Mouse (Mus musculus) heart, embryonic 10.5 days (tissue): ENCODE results near the gene Gm5148. TPM values are rescaled to one million over a fixed set of nuclear protein-coding genes. Genes with fewer than 3 reads are reported as not detected.
A peak's percentile ranks its signal among the peaks of the same experiment; 100 is the strongest.

Source experiments
- DNase-seq: peaks from one replicate; pipeline ENCODE4 v3.0.0-alpha.2; 2017; ENCODE audit warnings: low spot score
- H3K27ac ChIP-seq: fragments of 300-500 bp; sonication (generic); 2 replicates; pipeline ENCODE4 v1.5.1; 2016; ENCODE audit warnings: mild to moderate bottlenecking
- H3K27me3 ChIP-seq: fragments of 300-500 bp; sonication (generic); 2 replicates; pipeline ENCODE4 v1.6.1; 2016; ENCODE audit warnings: mild to moderate bottlenecking; ENCODE audit not compliant: poor library complexity, insufficient read depth, severe bottlenecking
- H3K36me3 ChIP-seq: fragments of 300-500 bp; sonication (generic); 2 replicates; pipeline ENCODE4 v1.6.1; 2016; ENCODE audit warnings: mild to moderate bottlenecking, moderate library complexity
- H3K4me1 ChIP-seq: fragments of 300-500 bp; sonication (generic); 2 replicates; pipeline ENCODE4 v1.6.1; 2016; ENCODE audit warnings: mild to moderate bottlenecking
- H3K4me3 ChIP-seq: fragments of 300-500 bp; sonication (generic); 2 replicates; pipeline ENCODE4 v1.5.1; 2016; ENCODE audit warnings: mild to moderate bottlenecking, moderate library complexity
- H3K9me3 ChIP-seq: fragments of 300-500 bp; sonication (generic); 2 replicates; pipeline ENCODE4 v1.6.1; 2016; ENCODE audit warnings: mild to moderate bottlenecking, moderate library complexity
- WGBS: fragments of 180-500 bp; shearing (Covaris S2); methylation state at CpG from one replicate; pipeline ENCODE4 v1.1.7; 2016; 5-methylcytosine and 5-hydroxymethylcytosine counted together
- polyA plus RNA-seq: library from polyadenylated mRNA; unstranded; fragments of >200 nt; fragmentation: Nextera tagmentation; extraction: Ambion mirVana; gene quantifications from 2 replicates; pipeline ENCODE4 v1.2.1, GENCODE M21; 2016

Gene Gm5148
- polyA plus RNA-seq, 1 experiment from 2014 or later, result 2.0 TPM

DNA sequence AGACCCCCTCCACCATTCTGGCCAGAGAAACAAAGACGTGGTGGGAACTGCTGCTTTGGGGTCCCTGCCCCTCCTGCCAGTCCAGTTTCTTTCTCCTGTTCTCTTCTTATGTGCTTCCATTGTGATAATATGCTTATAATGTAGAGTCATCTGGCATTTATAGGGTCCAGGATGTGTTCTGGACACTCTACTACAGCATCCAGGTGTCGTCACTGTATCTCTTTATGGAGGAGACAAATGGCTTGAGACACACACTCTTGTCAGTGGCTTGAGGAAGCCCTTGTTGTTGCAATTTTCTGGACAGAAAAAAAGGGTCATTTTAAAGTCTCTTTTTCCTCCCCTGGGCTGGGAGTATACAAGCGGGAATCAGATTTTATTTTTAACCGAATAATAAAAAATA lies 33.3 kb upstream of the Gm5148 start:
- Histone ChIP-seq H3K27ac (0 out of 2 replicates have a peak overlapping the region, but pooled peaks have one; percentile 73), H3K9me3 (0 out of 2 replicates have a peak, but pooled peaks cover 3% of the 10 kb centered on the region), H3K27me3 (no peaks in the 10 kb centered on the region), H3K4me1 (peaks cover 15% of the 10 kb centered on the region), H3K36me3 (no peaks in the 10 kb centered on the region), H3K4me3 (peak overlapping the region; percentile 48)
- DNase-seq, result no peak
- WGBS, result 21% methylated on average over 4 of the region's 4 CpGs

GRCm38 (mm10) chr3:37756005-37756404 lies 31.7 kb upstream of the Gm5148 start:
- Histone ChIP-seq H3K4me1 (peaks cover 15% of the 10 kb centered on the region), H3K36me3 (no peaks in the 10 kb centered on the region), H3K9me3 (0 out of 2 replicates have a peak, but pooled peaks cover 3% of the 10 kb centered on the region), H3K4me3 (no peak overlapping the region), H3K27me3 (no peaks in the 10 kb centered on the region), H3K27ac (no peak overlapping the region)
- 67% methylated on average over 2 of the region's 2 CpGs for WGBS
- DNase-seq, result no peak

DNA sequence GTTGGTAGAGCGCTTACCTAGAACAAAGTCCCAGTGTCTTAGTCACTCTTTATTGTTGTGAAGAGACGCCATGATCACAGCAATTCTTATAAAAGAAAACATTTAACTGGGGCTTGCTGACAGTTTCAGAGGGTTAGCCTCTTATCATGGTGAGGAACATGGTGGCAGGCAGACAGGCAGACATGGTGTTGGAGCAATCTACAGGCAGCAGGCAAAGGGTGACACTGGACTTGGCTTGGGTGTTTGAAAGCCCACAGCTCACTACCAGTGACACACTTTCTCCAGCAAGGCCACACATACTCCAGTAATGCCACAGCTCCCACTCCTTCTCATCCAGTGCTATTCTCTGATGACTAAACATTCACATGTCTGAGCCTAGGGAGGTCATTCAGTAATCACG lies 30.3 kb upstream of the Gm5148 start:
- DNase-seq, result no peak
- Histone ChIP-seq H3K36me3 (no peaks in the 10 kb centered on the region), H3K9me3 (0 out of 2 replicates have a peak, but pooled peaks cover 3% of the 10 kb centered on the region), H3K27me3 (no peaks in the 10 kb centered on the region), H3K4me3 (no peak overlapping the region), H3K27ac (no peak overlapping the region), H3K4me1 (peaks cover 15% of the 10 kb centered on the region)
- 88% methylated on average over 3 of the region's 3 CpGs for WGBS

DNA sequence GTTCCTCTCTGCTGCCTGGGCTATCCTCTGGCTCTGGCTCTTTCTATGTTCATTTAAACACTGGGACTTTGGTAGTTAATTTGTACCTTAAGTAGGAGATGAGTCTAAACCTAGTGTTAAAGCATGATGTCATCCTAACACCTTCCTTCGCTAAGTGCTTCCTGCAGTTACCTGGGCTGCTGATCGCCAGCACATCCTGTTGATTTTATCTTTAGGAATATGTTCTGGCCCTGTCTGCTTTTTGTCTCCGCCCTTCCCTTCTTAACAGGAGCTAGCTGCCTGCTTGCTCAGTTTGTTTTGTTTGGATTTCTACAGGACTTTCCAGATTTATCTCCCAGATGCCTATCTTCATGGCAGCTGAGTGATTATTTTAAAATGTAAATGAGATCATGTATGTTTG lies 28.9 kb upstream of the Gm5148 start:
- Histone ChIP-seq H3K9me3 (no peaks in the 10 kb centered on the region), H3K4me1 (peaks cover 9% of the 10 kb centered on the region), H3K27me3 (no peaks in the 10 kb centered on the region), H3K4me3 (no peak overlapping the region), H3K36me3 (no peaks in the 10 kb centered on the region), H3K27ac (no peak overlapping the region)
- WGBS, result 72% methylated on average over 3 of the region's 3 CpGs
- DNase-seq, result no peak

- Histone ChIP-seq H3K27me3 (no peaks in the 10 kb centered on the region), H3K4me3 (no peak overlapping the region), H3K4me1 (no peaks in the 10 kb centered on the region), H3K9me3 (no peaks in the 10 kb centered on the region), H3K27ac (peak overlapping the region; percentile 29; the same call in 1 of the 2 replicates), H3K36me3 (no peaks in the 10 kb centered on the region)
- WGBS, result 85% methylated on average over 16 of the region's 16 CpGs
- DNase-seq, result no peak
Measured at GRCm38 (mm10) chr3:37748002-37748733, 23.9 kb upstream of the Gm5148 start.

GRCm38 (mm10) chr3:37747258-37748001 lies 23.1 kb upstream of the Gm5148 start:
- Histone ChIP-seq H3K4me3 (no peak overlapping the region), H3K36me3 (no peaks in the 10 kb centered on the region), H3K27ac (no peak overlapping the region), H3K9me3 (no peaks in the 10 kb centered on the region), H3K4me1 (no peaks in the 10 kb centered on the region), H3K27me3 (no peaks in the 10 kb centered on the region)
- whole genome bisulfite sequencing, result 80% methylated on average over 9 of the region's 9 CpGs
- DNase-seq, result no peak

DNA sequence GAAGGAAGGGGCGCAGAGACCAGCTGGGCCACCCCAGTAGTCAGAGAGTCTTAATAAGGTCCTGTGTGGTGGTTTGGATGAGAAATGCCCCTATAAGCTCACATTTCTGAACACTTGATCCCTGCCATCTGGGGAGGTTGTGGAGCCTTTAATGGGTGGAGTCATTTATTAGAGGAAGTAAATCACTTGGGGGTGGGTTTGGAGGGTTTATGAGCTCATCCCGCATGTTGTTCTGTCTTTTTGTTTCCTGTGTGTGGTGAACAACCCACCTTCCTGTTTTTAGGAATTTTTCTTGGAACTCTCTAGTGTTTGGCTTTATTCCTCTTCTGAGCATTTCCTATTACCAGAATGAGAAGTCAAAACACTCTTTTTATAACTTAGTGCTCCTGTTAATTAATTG lies 19.8 kb upstream of the Gm5148 start:
- Histone ChIP-seq H3K4me1 (no peaks in the 10 kb centered on the region), H3K9me3 (no peaks in the 10 kb centered on the region), H3K4me3 (no peak overlapping the region), H3K27me3 (no peaks in the 10 kb centered on the region; the same call in 1 of the 2 replicates), H3K27ac (no peak overlapping the region), H3K36me3 (no peaks in the 10 kb centered on the region)
- no peak for DNase-seq
- WGBS, result 74% methylated on average over 2 of the region's 2 CpGs

- H3K4me3 ChIP-seq, result no peak overlapping the region
- no peaks in the 10 kb centered on the region; the same call in 1 of the 2 replicates for H3K27me3 ChIP-seq
- peaks cover 8% of the 10 kb centered on the region; the same call in 1 of the 2 replicates for H3K4me1 ChIP-seq
- DNase-seq, result no peak
- H3K27ac ChIP-seq, result no peak overlapping the region
- H3K36me3 ChIP-seq, result no peaks in the 10 kb centered on the region
- H3K9me3 ChIP-seq, result no peaks in the 10 kb centered on the region
- WGBS, result 84% methylated on average over 7 of the region's 7 CpGs
Measured at GRCm38 (mm10) chr3:37739996-37740395, 15.7 kb upstream of the Gm5148 start.

DNA sequence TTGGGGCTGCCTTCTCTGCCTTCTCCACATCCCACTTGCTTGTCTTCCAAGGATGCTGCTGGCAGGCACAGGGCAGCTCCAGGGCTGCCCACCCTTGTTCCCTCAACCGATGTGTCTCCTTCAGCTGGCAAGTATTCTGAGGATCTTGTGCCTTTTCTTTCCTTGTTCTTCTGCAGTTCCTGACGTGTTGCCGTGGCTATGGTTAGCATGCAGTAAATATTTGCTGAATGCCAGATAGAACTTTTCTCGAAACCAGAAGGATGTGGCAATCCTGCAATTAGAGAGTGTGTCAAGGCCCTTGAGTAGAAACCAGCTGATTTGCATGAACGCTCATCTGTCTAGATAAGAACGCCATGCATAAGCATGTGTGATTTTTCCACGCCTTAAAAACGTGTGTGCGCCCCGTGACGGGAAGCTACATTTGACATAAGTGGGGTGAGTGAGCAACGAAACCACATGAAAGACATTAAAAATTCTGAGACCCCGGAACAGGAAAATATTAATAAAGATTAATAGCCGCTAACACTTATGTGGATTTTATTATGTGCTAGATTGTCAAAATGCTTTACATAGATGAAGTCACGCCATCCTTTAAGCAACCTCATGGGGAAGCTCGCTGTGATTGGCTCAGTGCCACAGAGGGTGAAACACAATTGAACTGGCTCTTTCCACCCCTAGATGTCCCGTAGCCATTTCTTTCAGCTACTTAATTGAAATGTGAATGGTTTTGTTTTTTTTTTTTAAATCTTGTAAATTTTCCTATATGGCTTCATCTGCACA lies 14.1 kb upstream of the Gm5148 start:
- no peak overlapping the region for H3K4me3 ChIP-seq
- H3K27ac ChIP-seq, result no peak overlapping the region
- H3K27me3 ChIP-seq, result no peaks in the 10 kb centered on the region; the same call in 1 of the 2 replicates
- 88% methylated on average over 17 of the region's 17 CpGs for WGBS
- no peak for DNase-seq
- peaks cover 8% of the 10 kb centered on the region; the same call in 1 of the 2 replicates for H3K4me1 ChIP-seq
- H3K9me3 ChIP-seq, result no peaks in the 10 kb centered on the region
- H3K36me3 ChIP-seq, result no peaks in the 10 kb centered on the region

GRCm38 (mm10) chr3:37737407-37737806 lies 13.1 kb upstream of the Gm5148 start:
- Histone ChIP-seq H3K27me3 (no peaks in the 10 kb centered on the region; the same call in 1 of the 2 replicates), H3K9me3 (no peaks in the 10 kb centered on the region), H3K4me1 (peaks cover 8% of the 10 kb centered on the region; the same call in 1 of the 2 replicates), H3K4me3 (no peak overlapping the region), H3K36me3 (no peaks in the 10 kb centered on the region), H3K27ac (peak overlapping the region; percentile 22; the same call in 1 of the 2 replicates)
- 42% methylated on average over 6 of the region's 6 CpGs for WGBS
- DNase-seq, result no peak

GRCm38 (mm10) chr3:37735166-37735565 lies 10.9 kb upstream of the Gm5148 start:
- Histone ChIP-seq H3K27ac (no peak overlapping the region), H3K4me3 (no peak overlapping the region), H3K36me3 (no peaks in the 10 kb centered on the region), H3K4me1 (peaks cover 8% of the 10 kb centered on the region; the same call in 1 of the 2 replicates), H3K27me3 (no peaks in the 10 kb centered on the region; the same call in 1 of the 2 replicates), H3K9me3 (no peaks in the 10 kb centered on the region)
- DNase-seq, result no peak
- 75% methylated on average over 6 of the region's 6 CpGs for WGBS

GRCm38 (mm10) chr3:37729142-37729541 lies 4.9 kb upstream of the Gm5148 start:
- DNase-seq, result no peak
- Histone ChIP-seq H3K27ac (no peak overlapping the region), H3K9me3 (no peaks in the 10 kb centered on the region), H3K27me3 (peaks cover 25% of the 10 kb centered on the region), H3K4me1 (peaks cover 6% of the 10 kb centered on the region), H3K4me3 (no peak overlapping the region), H3K36me3 (no peaks in the 10 kb centered on the region)
- 52% methylated on average over 4 of the region's 4 CpGs for WGBS
